Mouse (Mus musculus): ENCODE data around the gene Rnf151.

DNA sequence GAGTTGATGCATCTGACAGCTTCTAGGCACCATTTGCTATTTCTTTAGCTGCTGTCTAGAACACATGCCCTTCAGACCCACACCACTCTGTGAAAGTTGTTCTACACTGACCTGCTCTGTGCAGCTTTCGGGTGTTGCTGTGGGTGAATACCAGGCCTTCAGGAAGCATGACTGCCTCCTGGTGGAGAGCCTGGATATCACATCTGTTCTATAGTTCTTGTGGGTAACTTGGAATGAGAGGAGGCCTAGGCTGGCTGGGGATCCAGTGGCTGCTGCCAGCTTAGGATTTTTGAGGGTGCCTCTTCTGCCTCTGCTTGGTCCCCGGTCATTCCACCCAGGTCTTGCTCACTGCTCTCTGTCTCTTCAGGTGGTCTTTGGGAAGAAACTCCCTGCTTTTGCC lies 41.7 kb downstream of the Rnf151 start:
- TF ChIP-seq CTCF (IDR thresholded peaks at IDR 0.05; ENCODE audit: low read depth, low read length) (peak; percentile 63), POLR2A (IDR thresholded peaks at IDR 0.05; ENCODE audit: extremely low read depth, insufficient read depth, low read length) (no peak)
